Mouse (Mus musculus) cerebellum, postnatal 10 days (tissue): ENCODE data around the gene Mbd6.
"Not testable (repeated sequence)": the region's sequence is repeated elsewhere in the genome, so short reads cannot be mapped to it uniquely, and the experiment has no call there.

ENCODE experiments used
- DNase-seq, 2 experiments: peaks; one replicate each; pipeline ENCODE4 v3.0.0; 2021; ENCODE audit warnings: mixed read lengths in 2 of 2

The Mbd6 gene

DNA sequence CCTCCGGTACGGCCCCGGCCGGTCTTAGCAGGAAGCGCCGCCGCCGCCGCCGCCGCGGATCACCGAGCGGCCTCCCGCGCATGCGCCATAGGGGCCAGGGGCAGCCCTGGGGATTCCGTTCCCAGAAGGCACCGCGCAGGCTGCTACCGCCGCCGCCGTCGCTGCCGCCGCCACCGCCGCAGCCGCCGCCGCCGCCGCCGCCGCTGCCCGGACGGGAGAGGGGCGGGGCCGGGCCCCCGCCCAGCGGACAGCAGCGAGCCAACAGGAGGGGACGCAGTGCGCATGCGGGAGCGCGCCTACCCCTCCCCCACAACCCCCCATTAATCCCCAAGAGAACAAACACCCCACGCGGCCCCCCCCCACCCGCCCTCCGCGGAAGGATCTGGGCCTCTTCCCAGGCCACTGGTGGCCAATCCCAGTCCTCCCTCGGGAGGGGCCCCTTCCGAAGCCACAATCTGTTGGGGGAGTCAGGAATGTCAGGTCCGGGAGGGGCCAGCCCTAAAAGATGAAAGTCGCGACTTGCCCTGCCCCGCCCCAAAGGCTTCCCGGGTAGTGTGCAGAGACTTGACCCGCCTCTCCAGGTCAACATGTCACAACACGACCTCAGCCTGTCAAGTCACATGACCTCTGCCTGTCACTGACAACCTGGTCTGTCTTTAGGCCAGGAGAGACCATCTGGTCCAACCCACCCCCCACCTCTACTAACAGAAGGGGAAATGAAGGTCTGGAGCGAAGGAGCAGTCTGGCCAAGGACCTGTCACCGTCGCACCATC is at the start of gene Mbd6:
Gene Mbd6 (minus strand): TSS at position 219 of the 773 bp plus-strand sequence.
- peak; percentile 95 to 96 for DNase-seq

DNA sequence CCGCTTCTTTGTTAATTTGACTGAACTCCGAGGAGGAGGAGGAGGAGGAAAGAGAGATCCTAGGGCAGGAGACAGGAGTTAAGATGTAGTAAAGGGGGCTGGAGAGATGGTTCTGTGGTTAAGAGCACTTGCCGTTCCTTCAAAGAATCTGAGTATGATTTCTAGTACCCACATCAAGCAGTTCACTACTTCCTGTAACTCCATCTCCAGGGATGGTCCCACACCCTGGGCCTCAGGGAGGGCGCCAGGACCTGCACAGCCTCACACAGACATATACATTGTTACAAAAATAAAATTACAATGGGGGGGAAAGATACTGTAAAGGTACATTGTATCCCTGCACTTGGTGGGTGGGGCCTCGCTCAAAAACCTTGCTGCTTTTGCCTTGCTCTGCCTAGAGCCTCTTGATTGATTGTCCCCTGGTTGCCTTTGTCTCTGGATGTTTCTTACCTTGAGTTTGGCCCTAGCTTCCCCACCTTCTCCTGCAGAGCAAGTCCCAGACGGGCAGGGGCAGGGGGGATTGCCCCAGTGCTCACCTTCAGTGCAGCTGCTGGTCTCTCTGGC is 48.8 kb upstream of the Mbd6 start:
- DNase-seq, result no peak

DNA sequence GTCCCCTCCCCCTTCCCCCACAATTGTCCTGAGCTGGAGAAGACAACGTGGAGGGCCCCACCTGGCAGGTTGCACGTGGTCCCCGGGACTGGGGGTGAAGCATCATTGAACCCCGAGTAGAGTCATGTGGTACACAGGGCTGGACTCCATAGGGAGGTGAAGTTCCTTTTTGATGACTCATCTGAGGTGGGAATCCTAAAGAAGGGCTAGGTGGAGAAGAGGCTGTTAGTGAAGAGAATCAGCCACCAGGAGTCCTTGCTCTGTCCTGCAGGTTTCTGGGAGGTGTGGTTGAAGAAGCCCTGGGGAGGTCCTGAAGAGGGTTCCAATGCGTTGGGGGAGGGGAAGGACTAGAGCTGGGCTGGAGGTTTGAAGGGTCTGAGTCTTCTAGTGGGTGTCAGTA is 48.1 kb upstream of the Mbd6 start:
- DNase-seq, result no peak

DNA sequence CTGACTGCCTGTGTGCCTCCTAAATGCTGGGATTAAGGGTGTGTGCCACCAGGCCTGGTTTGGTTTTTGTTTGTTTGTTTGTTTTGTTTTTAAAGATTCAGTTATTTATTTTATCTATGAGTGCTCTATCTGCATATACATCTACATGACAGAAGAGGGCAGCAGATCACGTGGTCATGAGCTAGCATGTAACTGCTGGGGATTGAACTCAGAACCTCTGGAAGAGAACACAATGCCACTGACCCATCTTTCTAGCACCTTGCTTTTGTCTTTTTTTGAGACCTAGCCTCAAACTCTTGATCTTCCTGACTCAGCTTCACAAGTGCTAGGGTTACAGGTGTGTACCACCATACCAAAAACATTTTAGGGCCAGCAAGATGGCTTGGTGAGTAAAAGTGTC is 46.5 kb upstream of the Mbd6 start:
- no peak for DNase-seq

DNA sequence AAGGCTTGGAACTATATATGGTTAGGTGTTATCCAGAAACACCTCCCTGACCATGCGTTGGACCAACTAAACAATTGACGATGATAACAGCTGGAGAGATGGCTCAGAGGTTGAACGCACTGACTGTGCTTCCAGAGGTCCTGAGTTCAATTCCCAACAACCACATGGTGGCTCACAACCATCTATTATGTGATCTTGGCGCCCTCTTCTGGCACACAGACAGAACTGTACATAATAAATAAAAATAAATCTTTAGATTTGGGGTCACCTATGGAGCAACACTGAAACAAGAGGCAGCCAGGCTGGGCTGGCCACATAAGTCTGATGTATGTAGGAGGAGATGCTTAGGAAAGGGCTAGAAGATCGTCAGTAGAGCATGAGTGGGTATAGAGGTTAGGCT is 44.3 kb upstream of the Mbd6 start:
- peak in 1 of 2 experiments; percentile 39 for DNase-seq

DNA sequence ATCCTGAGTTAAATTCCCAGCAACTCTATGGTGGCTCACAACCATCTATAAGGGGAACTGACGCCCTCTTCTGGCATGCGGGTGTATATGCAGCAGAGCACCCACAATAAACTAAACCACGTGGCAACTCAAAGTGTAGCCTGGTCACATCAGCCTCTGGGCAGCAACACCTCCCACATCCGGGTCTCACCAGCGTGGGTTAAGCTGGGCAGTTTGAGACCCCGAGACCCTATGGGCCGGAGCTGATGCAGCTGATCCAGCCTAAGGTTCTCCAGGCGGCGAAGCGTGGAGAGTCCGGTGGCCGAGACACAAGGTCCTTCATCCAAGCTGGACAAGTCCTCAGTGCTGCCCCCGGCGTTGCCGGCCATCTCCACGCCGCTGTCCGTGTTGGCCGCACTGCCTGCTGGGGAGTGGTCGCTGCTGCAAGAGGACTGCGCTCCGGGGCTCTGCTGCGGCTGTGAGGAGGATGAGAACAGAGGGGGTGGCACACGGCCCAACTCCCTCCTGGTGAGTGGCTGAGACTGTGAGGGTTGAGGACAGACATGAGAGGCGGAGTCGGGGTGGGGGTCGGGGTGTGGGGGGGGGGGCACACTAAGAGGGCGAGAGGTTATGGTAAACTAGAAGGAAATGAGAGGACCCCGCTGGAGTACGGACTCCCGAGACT is 43.5 kb upstream of the Mbd6 start:
- peak in 1 of 2 experiments; percentile 54 for DNase-seq

DNA sequence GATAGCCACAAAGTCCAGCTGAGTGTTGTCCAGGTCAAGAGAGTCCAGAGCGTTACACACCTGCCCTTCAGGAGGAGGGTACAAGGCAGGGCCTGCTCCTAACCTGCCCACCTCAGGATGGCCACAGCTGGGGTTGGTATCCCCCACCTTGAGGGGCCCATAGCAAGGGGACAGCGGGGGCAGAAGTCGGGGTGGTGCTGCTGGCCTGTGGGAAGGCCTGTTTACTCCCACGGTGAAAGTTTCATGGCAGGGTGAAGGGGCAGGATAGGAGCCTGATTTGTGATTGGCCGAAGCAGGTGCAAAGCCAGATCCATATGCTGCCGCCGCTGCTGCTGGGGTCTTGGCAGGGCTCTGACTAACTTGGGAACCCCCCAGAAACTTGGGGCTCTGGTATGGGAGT is 41.4 kb upstream of the Mbd6 start:
- no peak for DNase-seq

DNA sequence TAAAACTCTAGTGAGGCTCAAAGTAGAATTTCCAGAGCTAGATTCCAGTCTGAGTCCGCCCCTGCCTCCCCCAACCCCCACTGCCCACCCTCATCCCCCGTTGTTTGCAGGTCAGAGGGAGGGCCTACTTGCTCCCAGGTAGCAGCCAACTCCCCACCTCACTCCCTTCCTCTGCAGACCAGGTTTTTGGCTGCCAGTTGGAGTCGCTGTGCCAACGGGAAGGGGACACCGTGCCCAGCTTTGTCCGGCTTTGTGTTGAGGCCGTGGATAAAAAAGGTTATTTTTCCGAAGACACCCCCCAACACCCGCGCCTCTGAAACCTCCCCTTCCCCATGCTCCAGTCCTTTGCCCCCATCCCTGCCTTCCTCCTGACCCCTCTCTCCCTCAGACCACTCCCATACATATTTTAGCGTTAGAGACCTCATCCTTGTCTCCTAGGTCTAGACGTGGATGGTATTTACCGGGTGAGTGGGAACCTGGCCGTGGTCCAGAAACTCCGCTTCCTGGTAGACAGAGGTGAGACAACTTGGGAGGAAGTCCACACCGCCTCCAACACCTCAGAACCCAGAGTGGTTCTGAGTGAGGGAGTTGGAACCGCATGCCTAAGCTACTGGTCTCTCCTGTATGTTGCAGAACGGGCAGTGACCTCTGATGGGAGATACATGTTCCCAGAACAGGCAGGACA is 38.8 kb upstream of the Mbd6 start:
- DNase-seq, result peak; percentile 72 to 77

DNA sequence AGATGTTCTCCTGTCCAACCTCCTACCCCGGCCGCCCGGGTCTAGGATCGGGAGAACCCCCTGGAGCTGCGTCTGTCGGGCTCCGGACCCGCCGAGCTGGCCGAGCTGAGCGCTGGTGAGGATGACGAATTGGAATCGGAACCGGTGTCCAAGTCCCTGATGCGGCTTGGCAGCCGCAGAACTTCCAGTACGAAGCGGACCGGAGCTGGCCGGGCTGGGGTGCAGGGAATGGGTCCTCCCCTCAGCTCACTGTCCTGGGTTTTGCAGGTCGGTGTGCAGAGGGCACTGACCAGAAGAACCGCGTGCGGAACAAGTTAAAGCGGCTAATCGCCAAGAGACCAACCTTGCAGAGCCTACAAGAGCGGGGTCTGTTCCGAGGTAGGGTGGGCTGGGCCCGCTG is 38.0 kb upstream of the Mbd6 start:
- peak in 1 of 2 experiments; percentile 43 for DNase-seq

DNA sequence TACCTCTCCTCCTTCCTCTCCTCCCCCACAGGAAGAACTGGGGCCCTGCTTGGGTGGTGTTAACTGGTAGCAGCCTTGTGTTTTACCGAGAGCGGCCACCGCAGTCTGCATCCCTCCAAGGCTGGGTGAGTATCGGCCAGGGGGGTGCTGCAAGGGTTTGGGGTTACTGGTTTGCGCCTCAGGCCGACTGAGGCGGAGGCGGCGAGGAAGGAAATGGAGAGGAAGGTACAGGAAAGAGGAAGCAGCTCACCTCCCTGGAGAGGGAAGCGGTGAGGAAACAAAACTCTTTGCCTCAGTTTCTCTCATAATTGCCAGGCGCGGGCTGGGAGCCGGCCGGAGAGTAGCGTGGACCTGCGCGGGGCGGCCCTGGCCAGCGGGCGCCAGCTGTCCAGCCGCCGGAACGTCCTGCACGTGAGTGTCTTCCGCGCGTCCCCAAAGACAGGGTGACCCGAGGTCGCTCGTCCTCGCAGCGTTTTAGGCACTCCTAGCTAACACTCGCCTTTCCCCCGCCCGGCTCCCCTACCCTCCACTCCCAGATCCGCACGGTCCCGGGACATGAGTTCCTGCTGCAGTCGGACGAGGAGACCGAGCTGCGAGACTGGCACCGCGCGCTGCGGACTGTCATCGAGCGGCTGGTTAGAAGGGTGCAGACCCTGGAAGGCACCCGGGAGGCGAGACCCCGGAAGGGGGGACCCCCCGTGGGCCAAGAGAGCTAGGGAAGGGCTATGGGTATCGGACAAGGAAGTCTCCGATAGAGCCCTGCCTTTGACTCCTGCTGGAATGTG is 37.4 kb upstream of the Mbd6 start:
- peak; percentile 45 to 53 for DNase-seq

DNA sequence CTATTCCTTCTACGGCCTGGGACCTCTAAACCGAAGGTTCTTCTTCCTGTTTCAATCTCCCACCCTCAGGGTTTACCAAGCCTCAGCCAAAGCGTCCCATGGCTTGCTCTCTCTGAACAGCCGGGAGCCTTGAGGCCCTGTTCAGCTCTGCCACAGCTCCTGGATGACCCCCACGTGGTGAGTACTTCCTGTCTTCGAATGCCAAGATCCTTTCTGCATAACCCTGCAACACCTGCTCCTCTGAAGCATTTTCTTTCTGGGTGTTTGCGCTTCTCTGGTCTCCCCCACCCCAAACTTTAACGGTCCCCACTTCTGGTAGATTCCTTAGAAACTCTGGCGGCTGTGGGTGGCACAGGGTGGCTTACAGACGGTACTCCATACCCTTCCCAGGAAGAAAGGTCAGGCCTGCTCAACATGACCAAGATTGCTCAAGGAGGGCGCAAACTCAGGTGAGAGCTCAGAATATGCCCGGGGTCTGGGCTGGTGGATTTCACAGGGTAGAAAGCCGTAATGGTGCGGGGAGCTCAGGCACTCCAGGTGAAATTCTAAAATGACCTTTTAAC is 36.7 kb upstream of the Mbd6 start:
- DNase-seq, result no peak

DNA sequence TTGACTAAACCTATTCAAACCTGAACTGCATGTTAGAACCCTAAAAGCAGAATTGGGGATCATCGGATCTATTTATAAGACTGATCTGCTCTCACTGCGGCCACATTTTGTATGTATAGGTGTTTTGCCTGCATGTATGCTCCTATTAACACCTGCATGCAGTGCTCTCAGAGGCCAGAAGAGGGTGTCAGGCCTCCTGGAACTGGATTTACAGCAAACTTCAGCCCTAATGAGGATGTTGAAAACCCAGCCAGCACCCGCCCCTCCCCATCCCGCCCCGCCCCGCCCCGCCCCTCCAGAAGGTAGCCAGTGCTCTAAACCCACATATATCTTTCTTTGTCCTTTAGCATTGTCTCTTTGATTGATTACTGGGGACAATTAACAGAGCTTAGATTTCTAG is 35.7 kb upstream of the Mbd6 start:
- peak; percentile 58 to 62 for DNase-seq

DNA sequence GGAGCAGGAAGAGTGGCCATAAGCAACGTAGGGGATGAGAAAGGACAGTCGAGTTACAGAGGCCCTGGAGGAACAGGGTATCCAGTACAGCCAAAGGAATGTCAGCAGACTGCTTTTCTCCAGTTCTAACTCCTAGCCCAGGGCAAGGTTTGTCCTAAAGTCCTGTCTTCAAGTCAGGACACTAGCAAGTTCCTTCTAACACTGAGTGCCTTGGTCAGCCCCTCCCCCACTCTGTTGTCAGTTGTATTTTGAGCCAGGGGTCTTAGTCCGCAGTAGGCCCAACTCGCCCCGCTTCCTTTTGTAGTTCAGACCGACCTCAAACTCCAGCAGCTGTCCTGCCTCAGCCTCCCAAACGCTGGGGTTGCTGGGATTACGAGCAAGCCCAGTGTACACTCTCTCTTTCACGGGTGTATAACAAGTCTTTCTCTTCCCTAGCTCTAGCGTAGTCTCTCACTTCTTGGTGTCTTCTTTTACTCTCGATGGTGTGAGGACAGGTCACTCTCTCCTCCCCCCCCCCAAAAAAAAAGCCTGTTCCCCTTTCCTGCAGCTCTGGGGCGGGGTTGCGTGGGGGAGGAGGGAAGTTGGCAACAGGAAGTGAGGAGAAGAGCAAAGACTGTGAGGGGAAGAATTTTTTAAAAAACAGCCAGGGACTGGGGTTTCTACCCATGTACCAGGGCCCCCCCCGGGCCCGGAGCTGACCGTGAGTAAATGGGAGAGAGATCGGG is 34.5 kb upstream of the Mbd6 start:
- DNase-seq, result no peak

DNA sequence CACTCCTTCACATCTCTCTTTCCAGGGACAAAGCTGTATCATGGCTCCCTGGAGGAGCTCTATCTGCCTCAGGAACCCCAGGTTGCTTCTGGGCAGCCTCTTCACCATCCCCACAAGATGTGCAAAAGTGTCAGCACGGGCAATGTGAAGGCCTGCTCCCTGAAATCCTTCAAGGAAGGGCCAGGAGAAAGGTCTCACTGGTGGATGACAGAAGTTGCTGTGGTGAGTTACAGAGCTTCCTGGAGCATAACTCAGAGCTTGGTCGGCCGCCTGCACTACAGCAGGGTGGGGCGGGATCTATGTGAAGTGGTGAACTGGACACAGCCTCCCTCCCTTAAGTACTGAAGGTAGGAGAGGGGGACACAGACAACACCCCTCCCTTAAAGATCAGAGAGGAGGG is 33.9 kb upstream of the Mbd6 start:
- no peak for DNase-seq

DNA sequence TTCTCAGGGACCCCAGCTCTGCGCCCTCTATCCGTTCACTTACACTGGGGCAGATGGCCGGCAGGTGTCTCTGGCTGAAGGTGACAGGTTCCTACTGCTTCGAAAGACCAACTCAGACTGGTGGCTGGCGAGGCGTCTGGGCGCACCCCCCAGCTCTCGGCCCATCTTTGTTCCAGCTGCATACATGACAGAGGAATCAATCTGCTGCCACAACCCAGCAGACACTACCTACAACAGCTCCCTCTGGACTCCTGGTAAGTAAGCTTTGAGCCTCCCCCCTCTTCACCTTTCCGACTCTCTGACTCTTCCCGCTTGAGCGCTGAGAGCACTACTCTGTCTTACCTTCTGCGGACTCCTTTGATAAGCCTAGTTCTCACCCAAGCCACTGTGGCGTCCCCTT is 33.4 kb upstream of the Mbd6 start:
- DNase-seq, result no peak

DNA sequence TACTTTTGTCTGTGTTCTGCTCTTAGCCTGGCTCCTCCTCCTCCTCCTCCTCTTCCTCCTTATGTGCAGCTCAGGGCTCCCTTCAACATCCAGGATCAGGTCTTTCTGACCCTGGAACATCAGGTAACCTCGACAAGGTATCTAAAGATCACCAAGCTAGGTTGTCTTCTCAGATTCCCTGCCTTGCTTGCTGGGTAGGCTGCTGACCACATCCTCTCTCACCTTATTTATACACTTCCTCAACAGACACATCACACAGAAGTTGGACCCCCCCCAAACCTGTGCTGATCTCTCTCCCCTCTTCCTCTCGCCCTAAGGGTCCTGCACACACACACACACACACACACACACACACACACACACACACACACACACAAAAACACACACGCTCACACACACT is 32.8 kb upstream of the Mbd6 start, which contains the start of gene Arhgap9:
Gene Arhgap9 (plus strand): TSS at position 344 of the 400 bp plus-strand sequence.
- no peak for DNase-seq

DNA sequence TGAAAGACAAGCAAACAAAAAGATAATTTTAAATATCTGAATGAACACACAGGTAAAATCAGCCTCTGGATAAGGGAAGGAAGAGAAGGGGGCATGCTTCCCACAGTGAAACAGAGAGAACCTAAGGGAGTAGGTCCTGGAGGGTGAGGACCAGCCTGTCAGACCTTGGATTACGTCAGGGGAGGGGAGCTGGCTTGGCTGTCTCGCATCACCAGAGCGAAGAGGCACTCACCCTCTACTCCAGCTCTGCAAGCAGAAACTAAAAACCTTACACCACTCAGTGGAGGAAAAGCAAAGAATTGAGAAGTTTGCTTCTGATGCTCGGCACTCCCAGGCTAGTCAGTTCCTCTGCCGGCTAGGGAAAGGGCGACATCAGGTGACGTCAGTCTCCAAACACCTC is 31.2 kb upstream of the Mbd6 start:
- no peak for DNase-seq

DNA sequence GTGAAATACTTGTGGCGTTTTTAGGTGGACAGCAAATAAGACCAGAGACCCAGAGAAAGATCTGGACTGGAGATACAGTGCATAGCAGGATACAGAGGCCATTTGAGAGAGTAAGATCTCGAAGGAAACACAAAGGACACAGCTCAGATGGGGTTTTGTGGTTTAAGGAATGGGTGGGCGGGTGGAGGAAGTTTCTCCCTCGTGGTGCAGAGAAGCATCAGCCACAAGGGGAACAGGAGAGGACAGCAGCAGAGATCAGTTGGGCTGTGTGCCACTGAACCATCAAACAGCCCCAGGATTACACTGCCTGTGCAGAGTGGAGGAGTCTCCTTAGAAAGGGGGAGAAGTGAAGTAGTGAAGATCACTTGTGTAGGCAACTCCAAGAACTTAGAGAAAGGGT is 29.2 kb upstream of the Mbd6 start:
- DNase-seq, result no peak

DNA sequence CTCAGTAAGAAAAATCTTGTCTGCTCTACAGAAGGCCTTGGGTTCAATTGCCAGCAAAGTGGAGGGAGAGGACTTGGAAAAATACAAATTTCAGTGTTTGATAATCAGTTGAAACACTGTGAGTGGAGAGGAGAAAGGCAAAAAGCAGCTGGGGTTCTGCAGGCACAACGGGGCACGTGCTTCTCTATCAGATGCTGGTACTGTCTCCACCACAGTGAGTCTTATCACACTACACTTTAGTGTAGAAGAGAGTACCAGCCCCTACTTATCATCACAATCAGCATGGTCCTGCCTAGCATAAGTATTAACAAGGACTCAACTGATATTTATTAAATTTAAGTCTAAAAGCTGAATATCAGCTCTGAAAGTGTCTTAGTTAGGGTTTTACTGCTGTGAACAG is 28.5 kb upstream of the Mbd6 start:
- no peak for DNase-seq

DNA sequence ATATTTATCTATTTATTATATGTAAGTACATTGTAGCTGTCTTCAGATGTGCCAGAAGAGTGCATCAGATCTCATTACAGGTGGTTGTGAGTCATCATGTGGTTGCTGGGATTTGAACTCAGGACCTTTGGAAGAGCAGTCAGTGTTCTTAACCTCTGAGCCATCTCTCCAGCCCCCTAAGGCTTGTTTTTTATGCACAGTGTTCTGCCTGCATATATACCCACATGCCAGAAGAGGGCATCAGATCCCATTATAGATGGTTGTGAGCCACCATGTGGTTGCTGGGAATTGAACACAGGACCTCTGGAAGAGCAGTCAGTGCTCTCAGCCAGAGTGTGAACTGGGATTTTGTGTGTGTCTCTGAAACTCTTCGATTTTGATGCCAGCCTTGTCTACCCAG is 26.1 kb upstream of the Mbd6 start:
- not testable (repeated sequence) for DNase-seq

DNA sequence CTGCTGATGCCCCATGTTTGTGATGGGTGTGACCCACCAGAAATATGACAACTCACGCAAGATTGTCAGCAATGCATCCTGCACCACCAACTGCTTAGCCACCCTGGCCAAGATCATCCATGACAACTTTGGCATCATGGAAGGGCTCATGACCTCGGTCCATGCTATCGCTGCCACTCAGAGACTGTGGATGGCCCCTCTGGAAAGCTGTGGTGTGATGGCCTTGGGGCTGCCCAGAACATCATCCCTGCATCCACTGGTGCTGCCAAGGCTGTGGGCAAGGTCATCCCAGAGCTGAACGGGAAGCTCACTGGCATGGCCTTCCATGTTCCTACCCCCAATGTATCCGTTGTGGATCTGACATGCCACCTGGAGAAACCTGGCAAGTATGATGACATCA is 24.7 kb upstream of the Mbd6 start:
- DNase-seq, result not testable (repeated sequence)

DNA sequence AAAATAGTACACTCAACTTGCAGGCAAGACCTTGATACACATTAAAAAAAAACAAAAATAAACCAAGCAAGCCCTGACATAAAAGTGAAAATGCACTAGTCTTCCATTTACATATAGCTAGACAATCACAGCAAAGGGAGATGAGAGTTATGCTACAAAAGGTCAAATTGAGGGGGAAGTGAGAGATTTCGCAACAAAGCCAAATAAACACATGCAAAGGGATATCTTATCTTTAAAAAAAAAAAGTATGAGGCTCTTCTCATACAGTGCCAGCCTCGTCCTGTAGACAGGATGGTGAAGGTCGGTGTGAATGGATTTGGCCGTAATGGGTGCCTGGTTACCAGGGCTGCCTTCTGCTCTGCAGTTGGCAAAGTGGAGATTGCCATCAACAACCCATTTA is 24.0 kb upstream of the Mbd6 start:
- no peak for DNase-seq
